Mouse (Mus musculus) lung, embryonic 16.5 days (tissue): ENCODE results near the gene Rims3. TPM values are rescaled to one million over a fixed set of nuclear protein-coding genes. Genes with fewer than 3 reads are reported as not detected.

Experiments
- ATAC-seq: fragments of 200-750 bp; cut with Nextera tagmentation; 2 replicates; pipeline ENCODE4 v1.8.0; 2017; ENCODE audit warnings: low read depth, mild to moderate bottlenecking, moderate library complexity
- H3K27ac ChIP-seq: fragments of 300-500 bp; sonication (generic); 2 replicates; pipeline ENCODE4 v1.5.1; 2014; ENCODE audit warnings: mild to moderate bottlenecking, control low read depth, low read length
- H3K27me3 ChIP-seq: fragments of 300-500 bp; sonication (generic); 2 replicates; pipeline ENCODE4 v1.6.1; 2014; ENCODE audit warnings: low read depth, low read length, mixed read lengths; ENCODE audit not compliant: control insufficient read depth, insufficient read depth
- H3K36me3 ChIP-seq: fragments of 300-500 bp; sonication (generic); 2 replicates; pipeline ENCODE4 v1.6.1; 2014; ENCODE audit warnings: low read length; ENCODE audit not compliant: control insufficient read depth, insufficient read depth
- H3K4me1 ChIP-seq: fragments of 300-500 bp; sonication (generic); replicated peaks from 2 replicates; pipeline ENCODE4 v1.6.1; 2014; ENCODE audit warnings: low read length, mixed read lengths; ENCODE audit not compliant: control insufficient read depth, insufficient read depth
- H3K4me2 ChIP-seq: fragments of 300-500 bp; sonication (generic); 2 replicates; pipeline ENCODE4 v1.6.1; 2014; ENCODE audit warnings: low read depth, low read length, control low read depth
- H3K4me3 ChIP-seq: fragments of 300-500 bp; sonication (generic); 2 replicates; pipeline ENCODE4 v1.5.1; 2014; ENCODE audit warnings: mild to moderate bottlenecking, low read length, control low read depth
- H3K9ac ChIP-seq: fragments of 300-500 bp; sonication (generic); 2 replicates; pipeline ENCODE4 v1.6.1; 2014; ENCODE audit warnings: low read length, control low read depth
- H3K9me3 ChIP-seq: fragments of 300-500 bp; sonication (generic); 2 replicates; pipeline ENCODE4 v1.6.1; 2016; ENCODE audit warnings: low read length; ENCODE audit not compliant: control insufficient read depth
- WGBS: fragments of 180-500 bp; shearing (Covaris S2); extraction: QIAGEN DNeasy Blood & Tissue Kit; methylation state at CpG from one replicate; pipeline ENCODE4 v1.1.7; 2014; 5-methylcytosine and 5-hydroxymethylcytosine counted together
- polyA plus RNA-seq: library from polyadenylated mRNA; unstranded; fragments of >200 nt; fragmentation: Nextera tagmentation; extraction: Ambion mirVana; gene quantifications from 2 replicates; pipeline ENCODE4 v1.2.1, GENCODE M21; 2015

Rims3 gene
- polyA plus RNA-seq, 1 experiment from 2014 or later = 0.69 TPM

GRCm38 (mm10) chr4:120845098-120845497 is 9.5 kb upstream of the Rims3 start:
- no peak overlapping the region for H3K27ac ChIP-seq
- H3K4me1 ChIP-seq = no peaks in the 10 kb centered on the region
- H3K9me3 ChIP-seq = no peaks in the 10 kb centered on the region
- no peaks in the 10 kb centered on the region for H3K27me3 ChIP-seq
- H3K4me3 ChIP-seq = no peak overlapping the region
- H3K9ac ChIP-seq = no peak overlapping the region
- H3K4me2 ChIP-seq = no peak overlapping the region
- 66% methylated on average over 4 of the region's 4 CpGs for WGBS
- ATAC-seq = no peak
- H3K36me3 ChIP-seq = no peaks in the 10 kb centered on the region

GRCm38 (mm10) chr4:120848909-120849308 is 5.7 kb upstream of the Rims3 start:
- no peak for ATAC-seq
- Histone ChIP-seq H3K36me3 (no peaks in the 10 kb centered on the region), H3K4me3 (no peak overlapping the region), H3K27me3 (peaks cover 5% of the 10 kb centered on the region; the same call in 1 of the 2 replicates), H3K27ac (no peak overlapping the region), H3K4me1 (no peaks in the 10 kb centered on the region), H3K4me2 (no peak overlapping the region), H3K9ac (no peak overlapping the region), H3K9me3 (peaks cover under 1% of the 10 kb centered on the region; the same call in 1 of the 2 replicates)
- WGBS = 72% methylated on average over 6 of the region's 6 CpGs

- peaks cover 2% of the 10 kb centered on the region; the same call in 1 of the 2 replicates for H3K9me3 ChIP-seq
- no peaks in the 10 kb centered on the region for H3K4me1 ChIP-seq
- H3K27ac ChIP-seq = no peak overlapping the region
- no peak overlapping the region for H3K9ac ChIP-seq
- no peaks in the 10 kb centered on the region for H3K36me3 ChIP-seq
- WGBS = 57% methylated on average over 11 of the region's 11 CpGs
- ATAC-seq = no peak
- H3K27me3 ChIP-seq = peaks cover 5% of the 10 kb centered on the region; the same call in 1 of the 2 replicates
- no peak overlapping the region for H3K4me3 ChIP-seq
- no peak overlapping the region for H3K4me2 ChIP-seq
Measured at GRCm38 (mm10) chr4:120849451-120849850, 5.2 kb upstream of the Rims3 start.

GRCm38 (mm10) chr4:120850946-120851345 is 3.7 kb upstream of the Rims3 start:
- WGBS = 2% methylated on average over 10 of the region's 10 CpGs
- ATAC-seq = peak; percentile 45; the same call in 1 of the 2 replicates
- Histone ChIP-seq H3K27ac (no peak overlapping the region), H3K27me3 (peaks cover 19% of the 10 kb centered on the region), H3K4me2 (no peak overlapping the region), H3K36me3 (no peaks in the 10 kb centered on the region), H3K4me1 (no peaks in the 10 kb centered on the region), H3K4me3 (no peak overlapping the region), H3K9me3 (peaks cover 2% of the 10 kb centered on the region; the same call in 1 of the 2 replicates), H3K9ac (no peak overlapping the region)

- 25% methylated on average over 7 of the region's 7 CpGs for WGBS
Measured at GRCm38 (mm10) chr4:120855360-120856060, 894 bp downstream of the Rims3 start.

GRCm38 (mm10) chr4:120856376-120856775 is 1.8 kb downstream of the Rims3 start:
- WGBS = 50% methylated on average over 5 of the region's 5 CpGs
- peaks cover 24% of the 10 kb centered on the region for H3K27me3 ChIP-seq

More at GRCm38 (mm10) chr4:120855360-120856060, 894 bp downstream of the Rims3 start:
- peaks cover 24% of the 10 kb centered on the region for H3K27me3 ChIP-seq
- H3K4me1 ChIP-seq = no peaks in the 10 kb centered on the region
- ATAC-seq = no peak
- peak overlapping the region; percentile 59 for H3K4me3 ChIP-seq
- peaks cover 2% of the 10 kb centered on the region; the same call in 1 of the 2 replicates for H3K9me3 ChIP-seq
- no peak overlapping the region for H3K27ac ChIP-seq
- no peak overlapping the region for H3K9ac ChIP-seq
- no peaks in the 10 kb centered on the region for H3K36me3 ChIP-seq
- H3K4me2 ChIP-seq = peak overlapping the region; percentile 97

GRCm38 (mm10) chr4:120859865-120860264 is 5.2 kb downstream of the Rims3 start:
- Histone ChIP-seq H3K36me3 (no peaks in the 10 kb centered on the region), H3K4me1 (no peaks in the 10 kb centered on the region), H3K4me3 (no peak overlapping the region), H3K27me3 (peaks cover 15% of the 10 kb centered on the region), H3K4me2 (no peak overlapping the region), H3K9me3 (no peaks in the 10 kb centered on the region), H3K27ac (no peak overlapping the region), H3K9ac (no peak overlapping the region)
- 51% methylated on average over 7 of the region's 7 CpGs for WGBS
- ATAC-seq = no peak

More at GRCm38 (mm10) chr4:120856376-120856775, 1.8 kb downstream of the Rims3 start:
- ATAC-seq = no peak
- H3K4me1 ChIP-seq = no peaks in the 10 kb centered on the region
- peaks cover 2% of the 10 kb centered on the region; the same call in 1 of the 2 replicates for H3K9me3 ChIP-seq
- H3K4me2 ChIP-seq = no peak overlapping the region
- no peak overlapping the region for H3K9ac ChIP-seq
- no peaks in the 10 kb centered on the region for H3K36me3 ChIP-seq
- H3K27ac ChIP-seq = no peak overlapping the region
- H3K4me3 ChIP-seq = no peak overlapping the region

- no peaks in the 10 kb centered on the region for H3K36me3 ChIP-seq
- H3K4me3 ChIP-seq = no peak overlapping the region
- no peaks in the 10 kb centered on the region for H3K4me1 ChIP-seq
- WGBS = 2% methylated on average over 6 of the region's 6 CpGs
- no peak overlapping the region for H3K4me2 ChIP-seq
- H3K9me3 ChIP-seq = no peaks in the 10 kb centered on the region
- ATAC-seq = peak; percentile 41; the same call in 1 of the 2 replicates
- H3K9ac ChIP-seq = no peak overlapping the region
- no peaks in the 10 kb centered on the region; the same call in 1 of the 2 replicates for H3K27me3 ChIP-seq
- H3K27ac ChIP-seq = no peak overlapping the region
Measured at GRCm38 (mm10) chr4:120866211-120866610, 11.6 kb downstream of the Rims3 start.

GRCm38 (mm10) chr4:120868246-120868645 is 13.6 kb downstream of the Rims3 start:
- Histone ChIP-seq H3K4me2 (no peak overlapping the region), H3K27me3 (no peaks in the 10 kb centered on the region), H3K4me3 (no peak overlapping the region), H3K9me3 (no peaks in the 10 kb centered on the region), H3K36me3 (no peaks in the 10 kb centered on the region), H3K4me1 (no peaks in the 10 kb centered on the region), H3K27ac (no peak overlapping the region), H3K9ac (no peak overlapping the region)
- 70% methylated on average over 5 of the region's 5 CpGs for WGBS
- ATAC-seq = no peak
